Mouse (Mus musculus) left cerebral cortex, postnatal 14 days (tissue): ENCODE measurements at regions not wholly inside any gene's neighbourhood (a gene's known extent, or its start where the extent isn't known, plus 50 kb on each side); places are given as distances from the start of the nearest gene placed in this dataset.

Source experiments
- DNase-seq, 2 experiments: peaks; one replicate each; pipeline ENCODE4 v3.0.0; 2021 to 2022; ENCODE audit warnings: low spot score in 2 of 2, mixed read lengths in 1 of 2
- intact Hi-C: fragments of 180-260 bp; cut with DNase I; formaldehyde crosslinking; loops from one replicate; pipeline ENCODE4 v1.15.1; 2025

DNA sequence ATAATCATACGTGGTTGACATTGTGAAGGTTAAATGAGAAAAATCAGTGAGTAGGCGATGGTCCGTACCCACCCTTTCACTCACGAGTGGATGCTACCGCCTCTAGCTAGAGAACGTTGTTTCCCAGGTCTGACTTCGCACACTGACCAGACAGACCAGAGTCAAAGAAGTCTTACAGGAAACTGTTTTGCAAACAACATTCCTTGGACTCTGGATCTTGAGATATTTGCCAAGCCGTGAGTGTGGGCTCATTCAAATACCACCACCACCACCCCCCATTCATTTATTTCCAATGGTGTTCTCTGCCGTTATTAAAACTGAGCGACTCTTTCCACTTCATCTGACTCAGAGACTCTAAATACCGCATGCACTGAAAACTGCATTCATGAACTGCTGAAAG, 234.2 kb downstream of the Lmo4 start:
- intact Hi-C loops = no loop called here
- DNase-seq = no peak

DNA sequence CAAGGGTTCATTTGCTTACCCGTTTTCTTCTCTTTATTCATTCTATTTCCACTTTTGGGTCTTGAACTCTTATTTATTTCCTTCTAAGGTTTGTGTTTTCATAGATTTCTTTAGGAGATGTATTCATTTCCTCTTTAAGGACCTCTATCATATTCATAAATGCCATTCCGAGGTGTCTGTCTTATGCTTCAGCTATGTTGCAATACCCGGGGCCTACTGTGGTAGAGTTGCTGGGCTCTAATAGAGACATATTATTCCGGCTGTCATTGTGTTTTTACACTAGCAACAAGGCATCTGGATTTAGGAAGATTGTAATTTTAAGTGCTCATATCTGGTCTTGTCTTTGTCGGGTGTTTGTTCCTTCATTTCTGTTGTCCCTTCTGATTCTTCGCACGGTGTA, 249.5 kb downstream of the Lmo4 start:
- intact Hi-C loops = no loop called here
- DNase-seq = no peak

DNA sequence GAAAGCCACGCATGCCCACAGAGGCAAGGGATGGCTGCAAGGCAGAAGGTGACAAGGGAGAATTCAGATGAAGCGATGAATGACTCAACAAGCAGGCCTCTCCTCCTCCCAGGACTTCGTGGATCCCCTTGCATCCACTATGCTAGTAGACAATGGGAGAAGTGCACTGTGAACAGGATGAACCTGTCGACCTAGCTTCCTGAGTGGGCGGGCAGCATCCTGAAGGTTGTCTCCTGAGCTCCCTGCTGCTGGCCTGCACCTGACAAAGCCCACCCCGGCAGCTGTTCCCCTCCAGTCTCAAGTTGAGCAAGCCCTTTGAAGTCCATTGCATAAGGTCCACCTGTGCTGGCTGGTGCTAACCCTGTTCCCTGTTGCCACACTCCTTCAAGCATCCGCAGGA, 250.2 kb downstream of the Lmo4 start:
- intact Hi-C loops = no loop called here

DNA sequence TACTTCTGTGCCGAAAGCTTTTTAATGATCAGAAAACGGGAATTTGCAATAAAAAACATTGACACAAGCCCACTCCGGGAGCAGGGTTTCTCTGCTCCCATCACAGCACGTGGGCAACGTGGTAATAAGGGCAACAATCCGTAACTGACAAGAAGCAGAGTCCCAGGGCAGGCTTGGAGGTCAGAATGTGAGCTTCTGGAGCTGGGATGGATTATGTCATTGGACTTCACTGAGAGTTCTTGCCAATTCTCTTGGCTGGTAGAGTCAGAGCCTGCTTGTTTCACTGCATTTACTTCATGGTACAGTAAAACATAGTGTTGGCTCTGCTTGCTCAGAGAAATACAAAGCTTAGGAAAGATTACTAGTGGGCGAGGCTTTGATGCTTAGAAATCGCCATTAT, 252.7 kb downstream of the Lmo4 start:
- intact Hi-C loops = no loop called here
- no peak for DNase-seq

More for the DNA sequence above, 250.2 kb downstream of the Lmo4 start:
- DNase-seq = no peak

DNA sequence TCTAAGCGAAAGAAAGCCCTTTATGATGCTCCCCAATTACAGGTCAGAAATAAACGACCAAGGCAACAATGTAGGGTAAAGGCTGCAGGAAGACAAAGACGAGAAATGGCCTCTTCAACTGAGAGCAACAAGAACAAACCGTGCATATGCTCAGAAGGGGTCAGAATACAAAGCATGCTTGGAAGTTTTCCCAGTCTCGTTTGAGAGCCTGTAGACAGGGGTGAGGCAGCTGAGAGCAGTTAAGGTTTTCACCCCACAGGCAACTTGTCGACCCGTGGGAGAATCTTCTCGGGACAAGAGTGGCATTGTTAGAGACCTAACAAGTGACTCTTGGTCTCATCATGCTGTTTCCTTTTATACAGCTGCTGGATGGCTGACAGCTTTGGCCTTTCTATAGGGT, 255.4 kb downstream of the Lmo4 start:
- intact Hi-C loops = no loop called here
- no peak for DNase-seq

DNA sequence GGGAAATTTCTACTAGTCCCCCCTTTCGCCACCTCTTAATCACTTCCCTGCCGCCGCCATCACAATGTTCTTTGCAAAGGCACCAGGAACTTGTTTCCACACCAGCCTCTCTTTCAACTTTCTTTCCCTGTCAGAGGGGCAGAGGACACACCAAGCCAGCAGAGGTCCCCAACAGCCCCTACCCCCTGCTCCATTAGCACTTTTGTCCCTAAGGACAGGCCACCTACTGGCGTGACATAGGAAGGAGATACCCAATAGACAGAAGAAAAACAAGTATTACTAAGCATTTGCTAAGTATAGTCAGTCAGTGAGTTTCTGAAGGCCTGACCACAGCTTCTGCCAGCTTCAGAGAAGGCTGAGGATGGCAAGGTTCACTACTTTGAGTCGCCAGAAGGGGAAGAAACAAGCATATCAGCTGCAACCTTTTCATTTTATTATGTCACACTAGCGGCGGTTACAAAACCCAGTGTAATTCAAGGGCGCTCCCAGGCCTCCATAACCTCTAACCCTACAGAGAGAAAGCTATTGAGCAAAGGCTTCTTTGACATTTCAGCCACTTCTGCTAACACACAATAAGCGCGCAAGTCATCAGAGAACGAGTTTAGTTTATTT, 255.9 kb downstream of the Lmo4 start:
- no peak for DNase-seq
- intact Hi-C loops = no loop called here

DNA sequence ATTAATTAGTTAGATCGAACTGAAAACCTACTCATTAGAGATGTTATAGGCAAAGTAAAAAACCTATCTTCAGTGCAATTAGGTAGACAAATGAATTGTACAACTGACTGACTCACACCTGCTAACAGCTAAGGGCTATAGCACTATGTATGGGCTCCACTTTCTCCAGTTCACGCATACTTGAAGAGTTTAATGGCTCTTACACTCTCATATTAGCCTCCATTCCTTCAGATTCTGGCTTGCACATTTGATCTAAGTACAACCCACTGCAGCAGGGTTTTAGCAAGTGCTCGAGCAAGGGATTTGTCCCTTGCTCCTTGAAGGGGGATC, 257.1 kb downstream of the Lmo4 start:
- intact Hi-C loops = no loop called here
- no peak for DNase-seq

DNA sequence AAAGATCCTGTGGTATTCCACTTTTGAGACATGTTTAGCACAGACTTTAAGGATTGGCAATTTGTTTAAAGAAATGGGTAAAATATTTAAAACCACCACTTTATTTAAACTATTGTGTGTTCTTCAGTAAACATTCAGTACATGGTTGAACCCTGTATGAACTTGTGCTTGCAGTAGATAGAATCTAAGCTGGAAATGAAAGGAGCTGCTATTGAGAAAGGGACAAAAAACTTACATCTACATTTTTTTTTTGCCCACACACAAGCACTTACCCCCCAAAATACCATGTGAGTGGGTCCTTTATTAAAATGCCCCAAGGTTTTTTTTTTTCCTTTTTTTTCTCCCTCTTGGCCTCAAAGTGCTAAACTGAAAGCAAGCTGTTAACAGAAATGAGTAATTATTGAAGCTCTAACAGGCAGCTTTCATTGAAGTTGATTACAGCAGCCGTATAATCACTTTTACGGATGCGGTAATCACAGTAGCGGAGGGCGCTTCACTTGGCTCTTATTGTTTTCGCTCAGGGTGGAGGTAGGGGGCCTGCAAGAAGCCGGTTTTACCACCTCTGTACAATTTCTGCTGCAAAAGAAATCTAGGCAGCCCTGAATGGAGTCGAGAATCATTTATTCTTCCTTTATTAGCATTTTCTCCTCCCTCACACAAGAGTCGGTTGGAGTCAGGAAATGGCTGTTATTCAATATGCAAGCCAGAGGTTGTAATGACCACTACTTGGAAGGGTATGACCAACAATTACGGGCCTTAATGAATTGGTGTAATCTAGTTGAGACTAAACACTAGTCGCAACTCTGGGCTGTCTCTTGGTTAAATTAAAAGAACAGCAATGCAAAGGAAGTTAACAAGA, 257.7 kb downstream of the Lmo4 start:
- intact Hi-C loops = no loop called here
- DNase-seq = no peak

DNA sequence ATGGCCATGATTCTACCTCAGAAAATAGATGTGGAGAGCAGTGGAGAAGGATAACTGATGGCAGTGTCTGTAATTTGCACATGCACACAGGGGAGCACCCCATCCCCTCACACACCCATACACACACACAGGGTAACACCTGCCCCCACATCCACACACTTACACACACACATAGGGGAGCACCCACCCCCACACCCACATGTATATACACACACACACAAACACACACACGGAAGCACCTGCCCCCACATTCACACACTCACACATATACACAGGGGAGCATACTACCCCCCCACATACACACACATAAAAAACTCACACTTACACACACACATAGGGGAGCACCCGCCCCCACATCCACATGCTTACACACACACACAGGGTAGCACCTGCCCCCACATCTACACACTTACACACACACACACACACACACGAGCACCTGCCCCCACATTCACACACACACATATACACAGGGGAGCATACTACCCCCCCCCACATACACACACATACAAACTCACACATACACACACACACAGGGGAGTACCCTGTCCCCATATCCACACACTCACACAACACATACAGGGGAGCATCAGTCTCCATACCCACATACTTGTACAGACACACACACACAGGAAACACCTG, 265.8 kb downstream of the Lmo4 start:
- DNase-seq = no peak
- intact Hi-C loops = no loop called here

DNA sequence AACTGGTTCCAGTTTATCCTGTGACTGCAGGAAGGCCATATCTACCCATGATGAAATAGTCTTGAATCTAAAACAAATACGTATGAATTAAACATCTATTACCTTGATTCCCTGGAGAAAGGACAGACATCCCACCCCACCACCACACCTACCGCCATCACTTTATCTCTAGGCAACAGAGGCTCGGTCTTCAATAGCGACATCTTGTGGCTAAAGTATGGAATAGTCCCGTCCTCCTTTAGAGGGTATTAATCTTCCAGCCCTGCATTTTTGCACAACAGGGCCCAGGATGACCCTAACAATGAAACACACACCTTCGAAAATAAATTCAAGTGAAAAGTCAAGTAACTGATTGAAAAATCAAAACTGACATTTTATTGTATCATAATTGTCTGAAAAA, 279.7 kb downstream of the Lmo4 start:
- DNase-seq = no peak
- intact Hi-C loops = no loop called here

DNA sequence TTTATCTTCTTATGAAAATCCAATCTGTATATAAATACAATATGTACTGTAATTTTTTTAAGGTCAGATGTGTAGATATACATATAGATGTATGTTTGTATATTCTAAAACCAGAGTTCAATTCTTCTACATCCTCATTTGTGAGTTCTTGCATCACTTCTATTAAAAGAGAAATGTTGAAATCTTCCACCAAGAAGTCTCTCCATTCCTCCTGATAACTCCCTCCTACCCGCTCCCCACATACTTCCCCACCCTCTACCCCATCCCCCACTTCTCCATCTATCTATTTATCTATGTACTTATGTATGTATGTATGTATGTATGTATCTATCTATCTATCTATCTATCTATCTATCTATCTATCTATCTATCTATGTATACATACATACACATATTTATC, 285.3 kb downstream of the Lmo4 start:
- intact Hi-C loops = no loop called here

DNA sequence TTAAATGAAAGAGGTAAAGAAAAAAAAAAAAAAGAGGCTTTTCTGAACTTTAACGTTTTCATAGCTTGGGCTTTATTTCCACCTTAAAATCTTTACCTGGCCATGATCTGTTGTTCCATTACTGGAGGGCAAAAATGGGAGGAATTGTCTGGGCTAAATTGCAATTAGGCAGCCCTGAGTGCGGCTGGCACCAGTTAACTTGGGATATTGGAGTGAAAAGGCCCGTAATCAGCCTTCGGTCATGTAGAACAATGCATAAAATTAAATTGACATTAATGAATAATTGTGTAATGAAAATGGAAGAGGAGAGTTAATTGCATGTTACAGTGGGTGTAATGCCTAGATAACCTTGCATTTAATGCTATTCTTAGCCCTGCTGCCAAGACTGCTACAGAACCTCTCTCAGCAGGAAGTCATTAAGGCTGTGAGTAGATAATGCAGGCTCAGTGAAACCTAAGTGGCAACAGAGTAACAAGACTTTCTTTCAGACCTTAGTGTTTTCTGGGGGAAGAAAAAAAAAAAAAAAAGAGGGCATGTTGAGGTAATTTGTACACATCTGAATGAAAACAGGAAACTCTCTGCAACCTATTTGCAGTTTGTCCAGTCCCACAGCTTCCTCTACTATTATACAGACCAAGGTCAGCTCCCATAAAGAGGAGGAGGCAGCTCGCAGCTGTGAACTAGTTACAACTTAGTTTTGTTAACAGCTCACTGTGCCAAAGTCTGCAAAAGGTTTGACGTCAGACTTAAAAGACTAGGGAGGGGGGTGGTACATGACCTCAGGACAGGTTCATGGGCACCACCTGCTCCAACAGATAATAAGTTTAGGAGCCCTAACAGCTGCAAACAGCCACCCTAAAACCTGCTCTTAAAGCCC, 290.4 kb downstream of the Lmo4 start:
- no peak for DNase-seq
- intact Hi-C loops = no loop called here

More for the DNA sequence above, 285.3 kb downstream of the Lmo4 start:
- DNase-seq = no peak

DNA sequence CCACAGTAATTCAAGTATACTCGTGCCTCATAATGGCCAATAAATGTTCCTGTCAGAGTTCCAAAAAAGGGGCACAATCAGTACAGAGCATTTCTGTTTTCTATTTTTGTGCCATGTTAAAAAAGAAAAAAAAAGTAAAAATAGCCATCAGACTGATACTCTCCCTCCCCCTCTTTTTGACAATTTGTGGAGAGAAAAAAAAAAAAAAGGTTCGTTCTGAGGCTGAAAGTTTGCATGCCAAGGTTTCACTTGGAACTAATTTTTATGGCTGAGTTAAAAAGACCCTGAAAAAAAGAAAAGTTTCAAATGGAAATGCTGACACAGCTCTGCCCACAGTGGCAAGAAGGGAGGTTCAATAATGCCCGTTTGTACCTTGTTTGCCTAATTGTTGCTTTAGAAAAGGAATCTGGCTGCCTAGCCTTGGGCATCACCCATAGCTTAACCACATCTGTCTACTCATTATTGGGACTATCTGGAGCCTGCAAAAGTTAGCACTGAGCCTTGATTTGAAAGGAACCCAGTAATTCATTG, 291.9 kb downstream of the Lmo4 start:
- intact Hi-C loops = no loop called here
- DNase-seq = no peak

DNA sequence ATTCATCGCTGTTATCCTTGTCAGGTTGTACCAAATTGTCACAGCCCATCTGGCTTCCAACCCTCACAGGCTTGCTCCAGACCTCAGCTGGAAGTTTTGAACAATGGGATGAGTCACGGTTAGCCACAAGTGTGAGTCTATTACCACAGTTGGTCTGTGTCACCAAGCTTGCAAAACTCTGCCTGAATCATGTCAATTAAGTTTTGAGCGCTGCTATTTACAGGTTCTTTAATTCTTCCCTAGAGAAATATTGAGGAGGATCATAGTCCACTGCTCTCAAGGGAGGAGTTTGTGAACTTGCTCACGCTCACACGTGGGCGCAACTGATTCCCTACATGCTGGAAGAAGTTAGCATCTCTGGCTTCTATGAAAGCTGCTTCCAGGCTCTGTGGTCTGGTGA, 292.6 kb downstream of the Lmo4 start:
- no peak for DNase-seq
- intact Hi-C loops = no loop called here

DNA sequence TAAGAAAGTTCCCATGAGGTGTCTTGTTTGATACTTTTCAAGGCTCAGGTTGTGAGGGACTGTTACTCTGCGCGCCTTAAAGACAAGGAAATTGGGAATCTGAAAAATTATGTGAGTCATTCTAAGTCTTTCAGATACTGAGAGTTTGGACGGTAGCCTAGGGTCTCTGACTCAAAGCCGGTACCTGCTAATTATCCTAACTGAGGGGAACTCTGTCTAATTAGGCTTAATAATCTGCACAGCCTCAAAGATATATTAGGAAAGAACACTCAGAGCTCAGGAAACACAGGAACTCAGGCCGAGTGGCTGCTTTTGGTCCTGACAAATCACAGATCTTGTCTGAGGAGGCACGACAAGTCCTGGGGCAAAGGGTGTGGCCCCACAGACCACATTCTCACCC, 295.7 kb downstream of the Lmo4 start:
- DNase-seq = no peak
- intact Hi-C loops = no loop called here

DNA sequence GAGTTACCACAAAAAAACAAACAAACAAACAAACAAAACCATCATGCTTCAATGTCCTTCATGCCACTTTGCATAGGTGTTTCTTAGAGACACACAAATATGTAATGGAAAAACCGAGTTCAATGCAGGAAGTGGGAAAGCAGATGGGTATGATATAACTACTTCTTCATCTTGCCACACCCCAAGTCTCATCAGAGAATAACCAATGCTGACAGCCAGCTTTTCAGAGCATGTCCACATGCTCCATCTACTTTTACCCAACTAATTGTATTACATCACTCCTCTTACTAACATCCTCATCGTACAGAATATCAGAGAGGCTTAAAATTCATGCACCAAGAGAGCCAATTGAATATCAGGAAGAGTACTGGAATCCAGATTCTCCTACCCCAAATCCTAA, 301.6 kb downstream of the Lmo4 start:
- no peak for DNase-seq
- intact Hi-C loops = no loop called here

DNA sequence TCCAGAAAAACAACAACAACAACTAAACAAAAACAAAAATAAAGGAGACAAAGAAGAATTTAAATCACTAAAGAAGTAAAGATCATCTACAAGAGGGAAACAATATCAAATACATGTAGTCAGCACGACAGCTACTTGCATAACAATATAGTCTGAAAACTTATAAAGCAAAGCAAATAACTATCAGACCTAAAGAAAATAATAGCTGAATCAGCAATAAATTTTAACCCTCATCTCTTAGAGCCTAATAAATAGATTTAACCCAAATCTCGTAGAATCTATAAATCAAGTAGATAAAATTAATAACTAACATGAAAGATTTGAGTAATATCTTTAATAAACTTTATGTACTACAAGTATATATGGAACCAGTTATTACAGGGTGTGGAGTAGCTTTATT, 324.2 kb downstream of the Lmo4 start:
- DNase-seq = no peak
- intact Hi-C loops = no loop called here

DNA sequence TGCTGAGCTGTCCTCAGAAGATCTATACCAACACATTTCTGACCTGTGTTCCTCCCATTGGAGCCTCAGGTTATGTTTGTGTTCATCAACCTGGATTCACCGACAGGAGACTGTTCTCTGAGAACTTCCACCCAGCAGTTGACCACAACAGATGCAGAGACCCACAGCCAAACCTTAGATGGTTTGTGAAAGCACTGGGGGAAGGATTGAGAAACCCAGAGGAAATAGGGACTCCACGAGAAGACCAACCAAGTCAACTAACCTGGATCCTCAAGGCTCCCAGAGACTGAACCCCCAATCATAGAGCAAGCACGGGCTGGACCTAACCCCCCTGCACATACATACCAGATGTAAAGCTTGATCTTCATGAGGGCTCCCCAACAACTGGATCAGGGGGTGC, 331.1 kb downstream of the Lmo4 start:
- DNase-seq = no peak
- intact Hi-C loops = no loop called here

DNA sequence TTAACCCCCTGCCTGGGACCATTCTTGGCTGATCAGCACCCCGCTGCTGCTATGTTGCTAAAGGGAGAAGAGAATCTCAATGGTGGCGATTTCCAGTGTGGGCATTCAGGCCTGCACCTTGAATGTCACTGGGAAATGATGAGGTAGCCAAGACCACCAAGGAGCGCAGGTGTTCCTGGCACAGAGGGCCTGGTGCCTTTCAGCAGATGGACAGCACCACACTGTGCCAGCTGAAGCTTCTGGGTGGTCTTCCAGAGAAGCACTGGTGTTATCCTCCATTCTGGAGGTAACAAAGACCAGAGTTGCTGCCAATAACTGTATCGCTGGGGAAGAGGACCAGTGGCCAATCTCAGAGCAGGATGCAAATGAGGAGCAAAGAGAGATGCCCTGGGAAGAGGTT, 338.5 kb downstream of the Lmo4 start:
- DNase-seq = no peak
- intact Hi-C loops = no loop called here

DNA sequence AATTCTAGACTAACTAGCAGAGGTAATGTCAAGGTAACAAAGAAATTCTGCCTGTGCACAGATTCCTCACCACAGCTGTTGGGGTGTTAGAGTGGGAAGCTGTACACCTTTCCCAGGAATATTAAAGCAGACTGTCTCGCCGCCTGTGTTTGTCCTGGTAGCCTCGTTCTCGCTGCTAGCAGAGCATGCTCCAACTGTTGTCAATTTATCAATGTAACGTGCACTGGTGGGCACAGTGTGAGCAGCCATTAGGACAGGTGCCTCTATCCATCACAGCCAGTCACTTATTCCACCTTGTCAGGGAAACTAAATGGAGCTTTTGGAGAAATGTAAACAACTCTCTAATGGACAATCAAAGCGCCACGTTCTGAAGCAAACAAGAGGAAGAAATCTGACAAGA, 339.4 kb downstream of the Lmo4 start:
- intact Hi-C loops = no loop called here

More for the DNA sequence above, 339.4 kb downstream of the Lmo4 start:
- DNase-seq = no peak
